Mouse (Mus musculus) midbrain, postnatal 0 days (tissue): ENCODE measurements at regions not wholly inside any gene's neighbourhood (a gene's known extent, or its start where the extent isn't known, plus 50 kb on each side); places are given as distances from the start of the nearest gene placed in this dataset.

Experiments used
- ATAC-seq: fragments of 200-750 bp; cut with Nextera tagmentation; 2 replicates; pipeline ENCODE4 v1.8.0; 2017; ENCODE audit warnings: moderate number of reproducible peaks, mild to moderate bottlenecking, moderate TSS enrichment, moderate library complexity; ENCODE audit not compliant: low FRiP score
- DNase-seq: peaks from one replicate; pipeline ENCODE4 v3.0.0-alpha.2; 2015; ENCODE audit warnings: low spot score
- H3K27ac ChIP-seq: fragments of 300-500 bp; sonication (generic); 2 replicates; pipeline ENCODE4 v1.5.1; 2014; ENCODE audit warnings: low read depth, mild to moderate bottlenecking, low read length, mixed read lengths
- H3K27me3 ChIP-seq: fragments of 300-500 bp; sonication (generic); 2 replicates; pipeline ENCODE4 v1.6.1; 2014; ENCODE audit warnings: low read length, control low read depth, mixed read lengths; ENCODE audit not compliant: insufficient read depth
- H3K36me3 ChIP-seq: fragments of 300-500 bp; sonication (generic); 2 replicates; pipeline ENCODE4 v1.6.1; 2014; ENCODE audit warnings: low read length, control low read depth, mixed read lengths; ENCODE audit not compliant: insufficient read depth
- H3K4me1 ChIP-seq: fragments of 300-500 bp; sonication (generic); 2 replicates; pipeline ENCODE4 v1.6.1; 2014; ENCODE audit warnings: mild to moderate bottlenecking, control low read depth, antibody characterized with exemption, low read length, mixed read lengths; ENCODE audit not compliant: insufficient read depth
- H3K4me2 ChIP-seq: fragments of 300-500 bp; sonication (generic); 2 replicates; pipeline ENCODE4 v1.6.1; 2014; ENCODE audit warnings: low read depth, mild to moderate bottlenecking, low read length, mixed read lengths; ENCODE audit not compliant: poor library complexity, severe bottlenecking
- H3K4me3 ChIP-seq: fragments of 300-500 bp; sonication (generic); 2 replicates; pipeline ENCODE4 v1.5.1; 2014; ENCODE audit warnings: low read depth, mild to moderate bottlenecking, low read length, moderate library complexity
- H3K9ac ChIP-seq: fragments of 300-500 bp; sonication (generic); replicated peaks from 2 replicates; pipeline ENCODE4 v1.6.1; 2014; ENCODE audit warnings: mild to moderate bottlenecking, low read length, moderate library complexity, mixed read lengths; ENCODE audit not compliant: poor library complexity, severe bottlenecking
- H3K9me3 ChIP-seq: fragments of 300-500 bp; sonication (generic); 2 replicates; pipeline ENCODE4 v1.6.1; 2016; ENCODE audit warnings: low read length, control low read depth
- CTCF ChIP-seq: IDR thresholded peaks from 2 replicates; pipeline ENCODE4 v1.5.1; 2016; ENCODE audit warnings: antibody characterized with exemption, mild to moderate bottlenecking
- WGBS: fragments of 180-500 bp; shearing (Covaris S2); extraction: QIAGEN DNeasy Blood & Tissue Kit; methylation state at CpG from one replicate; pipeline ENCODE4 v1.1.7; 2014; 5-methylcytosine and 5-hydroxymethylcytosine counted together

- Histone ChIP-seq H3K27ac (no peak overlapping the region), H3K4me3 (no peak overlapping the region), H3K4me1 (no peaks in the 10 kb centered on the region), H3K4me2 (no peak overlapping the region), H3K36me3 (no peaks in the 10 kb centered on the region), H3K9me3 (no peaks in the 10 kb centered on the region), H3K27me3 (0 out of 2 replicates have a peak, but pooled peaks cover 16% of the 10 kb centered on the region), H3K9ac (no peak overlapping the region)
- no peak for ATAC-seq
- no peak for TF ChIP-seq CTCF
- WGBS, result 19% methylated on average over 10 of the region's 10 CpGs
- peak; percentile 3 for DNase-seq
Measured at GRCm38 (mm10) chr2:57716754-57717510, 280.8 kb upstream of the Galnt5 start.
